Mouse (Mus musculus) intestine, postnatal 0 days (tissue): ENCODE data around the gene Sgsm1. TPM values are rescaled to one million over a fixed set of nuclear protein-coding genes. Genes with fewer than 3 reads are reported as not detected.

Source experiments
- ATAC-seq: fragments of 200-750 bp; cut with Nextera tagmentation; 2 replicates; pipeline ENCODE4 v1.8.0; 2017; ENCODE audit warnings: mild to moderate bottlenecking, moderate TSS enrichment, moderate library complexity
- H3K27ac ChIP-seq: fragments of 300-500 bp; sonication (generic); 2 replicates; pipeline ENCODE4 v1.5.1; 2014; ENCODE audit warnings: mild to moderate bottlenecking, low read depth, low read length, moderate library complexity
- H3K27me3 ChIP-seq: fragments of 300-500 bp; sonication (generic); replicated peaks from 2 replicates; pipeline ENCODE4 v1.6.1; 2014; ENCODE audit warnings: low read length, mixed read lengths; ENCODE audit not compliant: control insufficient read depth, insufficient read depth
- H3K36me3 ChIP-seq: fragments of 300-500 bp; sonication (generic); 2 replicates; pipeline ENCODE4 v1.6.1; 2014; ENCODE audit warnings: mild to moderate bottlenecking, moderate library complexity; ENCODE audit not compliant: control insufficient read depth, insufficient read depth
- H3K4me1 ChIP-seq: fragments of 300-500 bp; sonication (generic); replicated peaks from 2 replicates; pipeline ENCODE4 v1.6.1; 2014; ENCODE audit warnings: antibody characterized with exemption, low read length, mixed read lengths; ENCODE audit not compliant: control insufficient read depth, insufficient read depth
- H3K4me2 ChIP-seq: fragments of 300-500 bp; sonication (generic); replicated peaks from 2 replicates; pipeline ENCODE4 v1.6.1; 2014; ENCODE audit warnings: low read depth, mild to moderate bottlenecking, moderate library complexity
- H3K4me3 ChIP-seq: fragments of 300-500 bp; sonication (generic); 2 replicates; pipeline ENCODE4 v1.5.1; 2014; ENCODE audit warnings: low read depth, low read length
- H3K9ac ChIP-seq: fragments of 300-500 bp; sonication (generic); 2 replicates; pipeline ENCODE4 v1.6.1; 2014; ENCODE audit warnings: mild to moderate bottlenecking, low read depth, low read length
- H3K9me3 ChIP-seq: fragments of 300-500 bp; sonication (generic); 2 replicates; pipeline ENCODE4 v1.6.1; 2016; ENCODE audit warnings: mixed run types; ENCODE audit not compliant: control insufficient read depth
- CTCF ChIP-seq: sonication (generic); IDR thresholded peaks from 2 replicates; pipeline ENCODE4 v1.5.1; 2016; ENCODE audit warnings: low read depth, mild to moderate bottlenecking, control low read depth, antibody characterized with exemption, moderate library complexity
- WGBS: fragments of 180-500 bp; shearing (Covaris S2); extraction: QIAGEN DNeasy Blood & Tissue Kit; methylation state at CpG from one replicate; pipeline ENCODE4 v1.1.7; 2014; 5-methylcytosine and 5-hydroxymethylcytosine counted together
- polyA plus RNA-seq: library from polyadenylated mRNA; unstranded; fragments of >200 nt; fragmentation: Nextera tagmentation; extraction: Ambion mirVana; gene quantifications from 2 replicates; pipeline ENCODE4 v1.2.1, GENCODE M21; 2015

The Sgsm1 gene
- polyA plus RNA-seq, 1 experiment from 2014 or later = 4.0 TPM

DNA sequence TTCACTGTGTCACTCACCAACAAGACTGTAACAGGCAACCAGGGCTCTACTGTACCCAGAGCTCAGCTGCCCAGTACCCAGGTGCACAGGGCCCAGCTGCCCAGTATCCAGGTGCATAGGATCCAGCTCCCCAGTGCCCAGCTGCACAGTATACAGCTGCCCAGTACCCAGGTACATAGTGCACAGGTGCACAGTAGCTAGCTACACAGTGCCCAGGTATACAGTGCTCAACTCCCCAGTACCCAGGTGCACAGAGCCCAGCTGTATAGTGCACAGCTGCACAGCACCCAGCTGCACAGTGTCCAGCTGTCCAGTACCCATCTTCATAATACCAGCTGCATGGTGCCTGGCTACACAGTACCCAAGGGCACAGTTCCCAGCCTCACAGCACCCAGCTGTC is 42.3 kb downstream of the Sgsm1 start:
- Histone ChIP-seq H3K27me3 (no peaks in the 10 kb centered on the region), H3K4me2 (no peak overlapping the region), H3K4me3 (no peak overlapping the region), H3K9ac (no peak overlapping the region), H3K27ac (no peak overlapping the region), H3K36me3 (no peaks in the 10 kb centered on the region; the same call in 1 of the 2 replicates), H3K4me1 (no peaks in the 10 kb centered on the region), H3K9me3 (no peaks in the 10 kb centered on the region)
- no peak for ATAC-seq
- TF ChIP-seq CTCF = no peak

DNA sequence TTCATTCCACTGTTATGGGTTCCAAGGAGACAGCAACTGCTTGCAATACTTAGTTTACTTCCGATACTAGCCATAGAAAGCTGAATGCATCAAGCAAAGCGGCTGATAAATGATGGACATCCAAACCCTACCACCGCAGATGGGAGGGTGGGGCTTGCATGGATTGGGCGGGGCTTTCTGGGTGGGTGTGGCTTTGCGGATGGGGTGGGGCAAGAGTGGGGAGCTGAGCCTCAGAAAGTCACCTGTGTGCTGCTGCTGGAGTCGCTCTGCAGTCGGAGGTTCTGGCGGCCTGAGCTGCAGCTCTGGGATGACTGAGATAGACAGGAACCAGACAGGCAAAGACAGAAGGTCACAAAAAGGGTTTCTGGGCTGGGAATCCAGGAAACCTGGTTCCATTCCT is 44.9 kb downstream of the Sgsm1 start:
- WGBS = 79% methylated on average over 8 of the region's 8 CpGs
- no peak for ATAC-seq

DNA sequence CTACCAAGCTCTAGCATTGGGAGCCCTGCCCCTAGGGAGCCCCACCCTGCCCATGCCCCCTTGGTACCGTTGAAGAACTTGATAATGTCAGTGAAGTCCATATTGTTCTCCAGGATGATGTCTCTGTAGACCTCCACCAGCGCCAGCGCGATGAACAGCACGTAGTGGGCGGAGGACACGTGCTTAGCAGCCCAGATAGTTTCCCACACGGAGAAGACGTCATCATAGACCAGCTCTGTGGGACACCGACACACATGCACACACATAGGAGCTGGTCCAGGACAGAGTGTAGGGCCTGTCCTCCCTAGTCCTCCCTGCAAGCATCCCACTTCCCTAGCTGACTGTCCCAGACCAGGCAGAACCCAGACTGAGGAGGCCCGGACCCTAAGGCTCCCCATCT is 59.8 kb downstream of the Sgsm1 start:
- Histone ChIP-seq H3K27ac (no peak overlapping the region), H3K36me3 (no peaks in the 10 kb centered on the region), H3K4me3 (no peak overlapping the region), H3K27me3 (no peaks in the 10 kb centered on the region), H3K4me1 (no peaks in the 10 kb centered on the region), H3K4me2 (no peak overlapping the region), H3K9me3 (no peaks in the 10 kb centered on the region), H3K9ac (no peak overlapping the region)
- ATAC-seq = no peak
- TF ChIP-seq CTCF = no peak
- WGBS = 93% methylated on average over 11 of the region's 11 CpGs

More for the DNA sequence above, 44.9 kb downstream of the Sgsm1 start:
- no peak overlapping the region for H3K4me3 ChIP-seq
- H3K4me1 ChIP-seq = no peaks in the 10 kb centered on the region
- no peak overlapping the region for H3K27ac ChIP-seq
- H3K9me3 ChIP-seq = no peaks in the 10 kb centered on the region
- H3K4me2 ChIP-seq = no peak overlapping the region
- TF ChIP-seq CTCF = no peak
- H3K27me3 ChIP-seq = no peaks in the 10 kb centered on the region
- no peak overlapping the region for H3K9ac ChIP-seq
- H3K36me3 ChIP-seq = no peaks in the 10 kb centered on the region; the same call in 1 of the 2 replicates

DNA sequence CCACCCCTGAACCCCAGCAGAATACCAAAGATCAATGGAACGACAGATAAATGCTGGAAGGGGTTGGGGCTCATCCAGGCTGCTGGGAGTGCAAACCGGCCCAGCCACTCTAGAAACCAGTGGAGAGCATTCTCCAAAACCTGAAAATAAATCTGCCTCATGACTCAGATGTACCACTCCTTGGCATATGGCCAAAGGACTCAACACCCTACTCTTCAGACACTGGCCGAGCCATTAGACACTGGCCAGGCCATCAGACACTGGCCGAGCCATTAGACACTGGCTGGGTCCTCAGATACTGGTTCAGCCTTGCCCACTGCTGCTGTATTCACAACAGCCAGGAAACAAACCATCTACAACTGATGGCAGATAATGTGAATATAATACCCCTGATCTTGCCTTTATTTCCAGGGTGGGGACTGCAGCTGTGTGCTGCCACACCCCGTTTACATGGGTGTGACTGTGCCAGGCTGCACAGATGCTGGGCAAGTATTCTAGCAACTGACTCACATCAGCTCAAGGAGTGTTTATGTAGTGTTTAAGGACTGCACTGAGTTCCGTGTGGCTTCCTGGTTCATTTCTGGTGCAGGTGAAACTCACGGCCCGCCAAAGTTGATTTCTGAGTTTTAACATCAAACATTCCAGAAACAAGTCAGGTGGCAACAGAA is 61.2 kb downstream of the Sgsm1 start:
- Histone ChIP-seq H3K27ac (no peak overlapping the region), H3K4me3 (no peak overlapping the region)
- TF ChIP-seq CTCF = no peak

DNA sequence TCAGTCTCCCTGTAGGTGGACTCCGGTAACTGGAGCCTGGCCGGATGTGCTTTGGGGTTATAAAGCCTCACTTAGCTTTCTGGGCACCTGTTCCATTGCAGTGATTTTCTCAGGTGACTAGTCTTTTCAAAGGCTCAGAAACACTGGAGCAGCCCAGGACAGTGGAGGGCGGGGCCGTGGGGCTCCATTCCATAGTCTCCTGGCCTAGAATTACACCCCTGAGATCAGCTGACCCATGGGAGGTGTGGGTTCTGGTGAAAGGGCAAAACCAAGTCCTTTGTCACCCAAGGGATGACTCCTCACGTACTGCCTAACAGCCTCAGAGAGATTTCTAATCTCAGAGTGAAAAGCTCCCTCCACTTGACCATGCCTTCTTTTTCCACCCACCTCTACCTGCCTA is 80.4 kb downstream of the Sgsm1 start:
- no peak overlapping the region for H3K4me2 ChIP-seq
- 43% methylated on average over 5 of the region's 5 CpGs for WGBS
- H3K4me1 ChIP-seq = no peaks in the 10 kb centered on the region; the same call in 1 of the 2 replicates
- no peak overlapping the region for H3K4me3 ChIP-seq
- H3K27ac ChIP-seq = no peak overlapping the region
- no peaks in the 10 kb centered on the region for H3K9me3 ChIP-seq
- TF ChIP-seq CTCF = no peak
- H3K36me3 ChIP-seq = no peaks in the 10 kb centered on the region
- H3K27me3 ChIP-seq = no peaks in the 10 kb centered on the region
- ATAC-seq = peak; percentile 63
- no peak overlapping the region for H3K9ac ChIP-seq

More for the DNA sequence above, 61.2 kb downstream of the Sgsm1 start:
- 52% methylated on average over 8 of the region's 8 CpGs for WGBS
- Histone ChIP-seq H3K9me3 (no peaks in the 10 kb centered on the region), H3K4me2 (no peak overlapping the region), H3K4me1 (no peaks in the 10 kb centered on the region), H3K9ac (no peak overlapping the region), H3K27me3 (no peaks in the 10 kb centered on the region), H3K36me3 (no peaks in the 10 kb centered on the region)
- peak; percentile 75; the same call in 1 of the 2 replicates for ATAC-seq

DNA sequence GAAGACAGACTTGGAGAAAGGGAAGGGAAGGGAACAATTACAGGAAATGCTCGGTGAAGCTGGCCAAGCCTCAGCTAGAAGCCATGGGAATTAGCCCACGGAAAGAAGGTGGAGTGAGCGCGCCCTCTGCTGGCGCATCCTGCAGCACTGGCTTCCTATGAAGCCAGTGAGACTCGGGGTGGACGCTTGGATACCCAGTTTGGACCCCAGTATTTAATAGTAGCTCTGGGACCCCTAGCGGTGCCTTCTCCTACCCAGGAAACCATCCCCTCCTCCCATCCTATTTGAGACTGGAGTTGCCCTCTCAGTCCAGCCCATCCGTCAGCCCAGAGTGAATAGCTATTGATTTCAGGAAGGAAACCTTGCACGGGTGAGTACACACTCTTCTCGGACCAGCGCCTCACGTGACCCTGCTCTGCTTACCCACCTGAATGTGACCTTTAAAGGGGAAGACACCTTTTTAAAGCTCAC is 83.9 kb downstream of the Sgsm1 start, which contains the start of gene Tmem211:
Gene Tmem211 (plus strand): TSS at position 278 of the 471 bp plus-strand sequence.
- H3K4me3 ChIP-seq = no peak within 1 kb of the TSS
- TF ChIP-seq CTCF = peak; percentile 97
- peak within 1 kb of the TSS; percentile 17; the same call in 1 of the 2 replicates for H3K9ac ChIP-seq
- no peak within 1 kb of the TSS for H3K27ac ChIP-seq
- no peaks in the 10 kb centered on the region for H3K27me3 ChIP-seq
- H3K9me3 ChIP-seq = no peaks in the 10 kb centered on the region
- H3K36me3 ChIP-seq = no peaks in the 10 kb centered on the region
- ATAC-seq = peak; percentile 50
- no peaks in the 10 kb centered on the region; the same call in 1 of the 2 replicates for H3K4me1 ChIP-seq
- 0% methylated on average over 13 of the region's 13 CpGs for whole genome bisulfite sequencing
- peak within 1 kb of the TSS; percentile 57 for H3K4me2 ChIP-seq
